Mouse (Mus musculus) lung, postnatal 0 days (tissue): Measurements from ENCODE around the gene Oxsm. TPM values are rescaled to one million over a fixed set of nuclear protein-coding genes. Genes with fewer than 3 reads are reported as not detected.

ENCODE experiments used
- ATAC-seq: fragments of 200-750 bp; cut with Nextera tagmentation; 2 replicates; pipeline ENCODE4 v1.8.0; 2017; ENCODE audit warnings: moderate library complexity
- DNase-seq: peaks from one replicate; pipeline ENCODE4 v3.0.0-alpha.2; 2016; ENCODE audit warnings: low spot score
- H3K27ac ChIP-seq: fragments of 300-500 bp; sonication (generic); 2 replicates; pipeline ENCODE4 v1.5.1; 2014; ENCODE audit warnings: antibody characterized with exemption, mild to moderate bottlenecking, low read length, mixed read lengths
- H3K27me3 ChIP-seq: fragments of 300-500 bp; sonication (generic); replicated peaks from 2 replicates; pipeline ENCODE4 v1.6.1; 2014; ENCODE audit warnings: low read length, mixed read lengths; ENCODE audit not compliant: insufficient read depth
- H3K36me3 ChIP-seq: fragments of 300-500 bp; sonication (generic); 2 replicates; pipeline ENCODE4 v1.6.1; 2014; ENCODE audit warnings: low read length, mixed read lengths; ENCODE audit not compliant: insufficient read depth
- H3K4me1 ChIP-seq: fragments of 300-500 bp; sonication (generic); 2 replicates; pipeline ENCODE4 v1.6.1; 2014; ENCODE audit warnings: antibody characterized with exemption, low read depth, low read length, mixed read lengths; ENCODE audit not compliant: insufficient read depth
- H3K4me2 ChIP-seq: fragments of 300-500 bp; sonication (generic); replicated peaks from 2 replicates; pipeline ENCODE4 v1.6.1; 2014; ENCODE audit warnings: low read depth, mild to moderate bottlenecking, low read length, moderate library complexity, mixed read lengths
- H3K4me3 ChIP-seq: fragments of 300-500 bp; sonication (generic); 2 replicates; pipeline ENCODE4 v1.5.1; 2014; ENCODE audit warnings: low read depth, low read length
- H3K9ac ChIP-seq: fragments of 300-500 bp; sonication (generic); replicated peaks from 2 replicates; pipeline ENCODE4 v1.6.1; 2014; ENCODE audit warnings: low read depth, mild to moderate bottlenecking
- H3K9me3 ChIP-seq: fragments of 300-500 bp; sonication (generic); 2 replicates; pipeline ENCODE4 v1.6.1; 2016; ENCODE audit warnings: low read length, mixed read lengths
- CTCF ChIP-seq: IDR thresholded peaks from 2 replicates; pipeline ENCODE4 v1.5.1; 2016; ENCODE audit warnings: antibody characterized with exemption, mild to moderate bottlenecking
- EP300 ChIP-seq: IDR thresholded peaks from 2 replicates; pipeline ENCODE4 v1.6.1; 2016; ENCODE audit warnings: antibody characterized with exemption, mild to moderate bottlenecking, control low read depth
- WGBS: fragments of 180-500 bp; shearing (Covaris S2); extraction: QIAGEN DNeasy Blood & Tissue Kit; methylation state at CpG from one replicate; pipeline ENCODE4 v1.1.7; 2014; 5-methylcytosine and 5-hydroxymethylcytosine counted together
- polyA plus RNA-seq: library from polyadenylated mRNA; unstranded; fragments of >200 nt; fragmentation: Nextera tagmentation; extraction: Ambion mirVana; gene quantifications from 2 replicates; pipeline ENCODE4 v1.2.1, GENCODE M21; 2015

Gene Oxsm
- polyA plus RNA-seq, 1 experiment from 2014 or later, result 1.7 TPM

DNA sequence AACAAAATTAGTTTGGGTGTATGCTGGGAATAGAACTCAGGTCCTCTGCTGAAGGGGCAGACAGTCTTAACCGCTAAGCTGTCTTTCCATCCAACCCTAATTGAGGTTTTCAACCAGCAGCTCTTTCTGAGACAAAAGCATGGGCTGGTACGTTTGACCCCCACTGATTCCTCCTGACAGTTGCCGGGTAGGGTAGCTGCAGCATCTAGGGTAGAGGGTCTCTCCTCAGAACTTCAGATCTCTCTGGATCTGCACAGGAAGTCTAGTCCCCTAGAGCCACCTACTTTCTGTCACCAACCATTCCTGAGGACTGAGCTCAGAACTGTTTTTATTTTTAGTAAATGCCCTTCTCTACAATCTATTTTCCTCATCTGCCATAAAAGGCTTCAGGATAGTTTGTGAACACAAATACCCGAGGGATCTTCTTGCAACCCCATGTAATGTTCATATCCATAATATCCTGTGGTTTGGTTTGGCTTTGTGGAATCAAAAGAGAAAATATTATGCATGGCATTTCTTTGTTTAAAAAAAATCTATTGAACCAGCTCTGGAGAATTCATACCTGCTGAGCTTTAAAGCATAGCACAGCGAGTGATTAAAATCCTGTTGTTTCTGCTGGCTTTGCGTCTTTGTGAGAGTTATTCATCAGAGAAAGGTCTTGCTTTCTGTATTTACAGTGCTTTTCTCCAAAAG is 49.2 kb downstream of the Oxsm start:
- no peak overlapping the region for H3K9ac ChIP-seq
- DNase-seq (no peak), ATAC-seq (no peak)
- H3K9me3 ChIP-seq, result no peaks in the 10 kb centered on the region
- no peak overlapping the region for H3K4me3 ChIP-seq
- H3K27me3 ChIP-seq, result no peaks in the 10 kb centered on the region
- H3K4me1 ChIP-seq, result no peaks in the 10 kb centered on the region
- no peaks in the 10 kb centered on the region for H3K36me3 ChIP-seq
- H3K4me2 ChIP-seq, result no peak overlapping the region; the same call in 1 of the 2 replicates
- H3K27ac ChIP-seq, result no peak overlapping the region
- WGBS, result 59% methylated on average over 6 of the region's 6 CpGs
- TF ChIP-seq EP300, result no peak
- TF ChIP-seq CTCF, result no peak

DNA sequence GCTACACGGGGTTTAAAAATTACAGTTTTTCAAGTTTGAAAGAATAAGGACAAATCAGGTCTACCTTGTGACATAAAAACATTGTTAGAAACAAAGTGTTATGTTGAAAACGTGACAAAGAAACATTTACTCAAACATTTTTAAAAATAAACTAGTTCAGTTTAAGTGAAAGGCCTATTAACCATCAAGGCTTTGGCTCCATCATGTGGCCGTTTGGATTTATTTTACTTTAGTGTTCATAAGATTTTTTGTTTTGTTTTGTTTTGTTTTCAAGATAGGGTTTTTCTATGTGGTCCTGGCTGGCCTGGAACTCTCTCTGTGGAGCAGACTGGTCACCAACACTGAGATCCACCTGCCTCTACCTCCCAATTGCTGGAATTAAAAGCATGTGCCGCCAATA is 53.1 kb downstream of the Oxsm start:
- no peak for ATAC-seq
- Histone ChIP-seq H3K27ac (no peak overlapping the region), H3K9ac (no peak overlapping the region), H3K9me3 (no peaks in the 10 kb centered on the region), H3K4me2 (no peak overlapping the region), H3K4me1 (no peaks in the 10 kb centered on the region), H3K27me3 (no peaks in the 10 kb centered on the region), H3K36me3 (no peaks in the 10 kb centered on the region), H3K4me3 (no peak overlapping the region)
- 49% methylated on average over 4 of the region's 4 CpGs for WGBS
- TF ChIP-seq CTCF (peak; percentile 34), EP300 (no peak)
- DNase-seq, result peak; percentile 19

- DNase-seq (no peak), ATAC-seq (no peak)
- Histone ChIP-seq H3K9ac (no peak overlapping the region), H3K4me1 (no peaks in the 10 kb centered on the region), H3K27me3 (no peaks in the 10 kb centered on the region), H3K36me3 (no peaks in the 10 kb centered on the region), H3K9me3 (no peaks in the 10 kb centered on the region), H3K27ac (no peak overlapping the region), H3K4me2 (no peak overlapping the region), H3K4me3 (no peak overlapping the region)
- 24% methylated on average over 1 of the region's 1 CpGs for WGBS
- TF ChIP-seq CTCF (no peak), EP300 (no peak)
These were observed 54.1 kb downstream of the Oxsm start for GRCm38 (mm10) chr14:16195486-16195885.

- Histone ChIP-seq H3K27ac (no peak overlapping the region), H3K27me3 (no peaks in the 10 kb centered on the region), H3K36me3 (no peaks in the 10 kb centered on the region), H3K9ac (no peak overlapping the region), H3K4me1 (no peaks in the 10 kb centered on the region), H3K9me3 (no peaks in the 10 kb centered on the region), H3K4me2 (no peak overlapping the region), H3K4me3 (no peak overlapping the region)
- DNase-seq, result no peak
- 89% methylated on average over 1 of the region's 1 CpGs for WGBS
- ATAC-seq, result no peak
- TF ChIP-seq CTCF, result no peak
- TF ChIP-seq EP300, result no peak
These were observed 55.5 kb downstream of the Oxsm start for GRCm38 (mm10) chr14:16194125-16194524.

DNA sequence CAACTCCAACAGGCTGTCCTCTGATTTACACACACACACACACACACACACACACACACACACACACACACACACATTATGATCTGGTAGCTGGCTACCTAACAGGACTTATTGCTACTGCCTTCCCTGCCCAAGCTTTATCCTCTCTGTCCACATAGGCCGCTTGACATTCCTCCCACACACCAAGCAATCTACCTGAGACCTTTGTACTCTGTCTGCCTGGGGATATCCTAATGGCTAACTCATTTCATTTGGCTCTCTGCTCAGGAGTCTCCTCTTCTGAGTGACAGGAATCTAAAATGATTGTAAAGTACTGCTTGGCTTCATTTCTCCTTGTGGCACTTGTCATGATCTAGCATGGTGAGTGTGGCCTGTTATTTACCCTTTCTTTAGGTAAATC is 60.5 kb downstream of the Oxsm start:
- TF ChIP-seq CTCF (no peak), EP300 (no peak)
- WGBS, result 80% methylated on average over 1 of the region's 1 CpGs
- Histone ChIP-seq H3K4me2 (no peak overlapping the region), H3K4me3 (no peak overlapping the region), H3K36me3 (no peaks in the 10 kb centered on the region), H3K9ac (no peak overlapping the region), H3K27me3 (no peaks in the 10 kb centered on the region), H3K27ac (no peak overlapping the region), H3K4me1 (no peaks in the 10 kb centered on the region), H3K9me3 (no peaks in the 10 kb centered on the region)
- DNase-seq (no peak), ATAC-seq (no peak)

Other genes with a start within 250 kb of the Oxsm start
- gene Ngly1, start 528 bp downstream of the Oxsm start, polyA plus RNA-seq, result 39.0 and 45.3 TPM in 2 replicates
- 26.3 and 29.5 TPM in 2 replicates for gene Top2b, start 115.4 kb upstream of the Oxsm start, polyA plus RNA-seq